Mouse (Mus musculus) neutrophil, adult 5-6 weeks (primary cell): ENCODE data around the gene Ergic2. TPM values are rescaled to one million over a fixed set of nuclear protein-coding genes. Genes with fewer than 3 reads are reported as not detected.

ENCODE experiments used
- total RNA-seq: library from RNA; stranded (forward); fragments of 200-1000 nt; gene quantifications from 2 replicates; pipeline ENCODE4 v1.2.3, GENCODE M21; 2017

Gene Ergic2
- total RNA-seq, 1 experiment from 2014 or later, result 198 TPM

Other genes starting within 250 kb of the Ergic2 start
- gene Far2, start 165.1 kb downstream of the Ergic2 start, total RNA-seq, result 0.37 and 0.81 TPM in 2 replicates
- gene Tmtc1, start 232.0 kb upstream of the Ergic2 start, total RNA-seq, result 0.12 TPM in 2 replicates